Mouse (Mus musculus): ENCODE results near the gene Acot7.

GRCm38 (mm10) chr4:152318517-152319234 is 140.7 kb downstream of the Acot7 start, which contains the start of gene Rnf207:
- TF ChIP-seq MAX (IDR thresholded peaks at IDR 0.05; ENCODE audit: low read depth) (no peak), POLR2A (IDR thresholded peaks at IDR 0.05; ENCODE audit: insufficient read length, low read depth) (no peak), CEBPB (IDR thresholded peaks at IDR 0.05; ENCODE audit: insufficient read depth, poor library complexity, severe bottlenecking) (no peak), TCF12 (IDR thresholded peaks at IDR 0.05; ENCODE audit: insufficient read depth, poor library complexity, severe bottlenecking) (no peak), REST (IDR thresholded peaks at IDR 0.05; ENCODE audit: insufficient read depth, insufficient read length) (no peak), MYOD1 (IDR thresholded peaks at IDR 0.05; ENCODE audit: control insufficient read depth in 1 of 3, insufficient read length in 2 of 3, low read depth in 2 of 3) (no peak), USF1 (IDR thresholded peaks at IDR 0.05; ENCODE audit: low read depth) (no peak), SRF (IDR thresholded peaks at IDR 0.05; ENCODE audit: control insufficient read depth, insufficient read length, low read depth) (no peak), POLR2AphosphoS2 (IDR thresholded peaks at IDR 0.05; ENCODE audit: insufficient read length, low read depth) (no peak), TCF3 (IDR thresholded peaks at IDR 0.05; ENCODE audit: insufficient read length, low read depth) (no peak), MYOG (IDR thresholded peaks at IDR 0.05; ENCODE audit: control insufficient read depth in 1 of 3, insufficient read depth in 1 of 3, insufficient read length in 2 of 3, low read depth in 2 of 3) (no peak), E2F4 (IDR thresholded peaks at IDR 0.05; ENCODE audit: insufficient read depth) (no peak)

Data from myocyte (in vitro differentiated cells).